Mouse (Mus musculus): Measurements from ENCODE around the gene Olfr117. TPM values are rescaled to one million over a fixed set of nuclear protein-coding genes. Genes with fewer than 3 reads are reported as not detected.

The Olfr117 gene
- not detected in 2 replicates for polyA plus RNA-seq (2015; fragmentation: Nextera tagmentation; extraction: Ambion mirVana)

DNA sequence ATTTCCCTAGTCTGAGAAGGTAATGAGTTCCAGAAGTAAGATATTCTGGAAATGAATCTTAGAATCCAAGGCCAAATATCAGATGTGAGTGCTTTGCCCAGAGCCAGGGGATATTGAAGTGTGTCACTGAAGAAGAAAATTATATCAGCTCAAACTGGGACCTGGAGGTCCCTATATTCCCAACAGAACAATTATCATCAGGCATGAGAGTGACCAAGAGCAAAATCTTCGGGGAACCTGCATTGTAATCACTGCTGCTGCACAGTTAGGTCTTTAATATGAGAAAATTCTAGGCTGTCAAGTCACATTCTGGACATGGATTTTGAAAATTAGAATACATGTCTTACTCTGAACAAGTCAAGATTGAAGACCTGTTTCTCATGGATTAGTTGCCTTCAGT is at the start of gene Olfr117:
TSS of gene Olfr117 (minus strand) at position 101 of the 400 bp plus-strand sequence.

DNA sequence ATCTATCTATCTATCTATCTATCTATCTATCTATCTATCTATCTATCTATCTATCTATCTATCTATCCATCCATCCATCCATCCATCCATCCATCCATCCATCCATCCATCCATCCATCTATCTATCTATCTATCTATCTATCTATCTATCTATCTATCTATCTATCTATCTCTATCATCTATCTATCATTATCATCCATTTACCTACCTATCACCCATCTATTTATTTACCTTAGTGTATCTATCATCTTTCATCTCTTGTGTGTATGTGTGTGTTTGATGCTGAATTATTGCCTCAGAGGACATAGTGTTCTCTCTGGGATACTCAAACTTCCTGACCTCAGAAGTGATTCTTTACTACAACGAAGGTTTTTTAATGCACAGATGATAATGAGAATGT is 32.7 kb upstream of the Olfr117 start, which contains the start of gene Olfr119:
TSS of gene Olfr119 (plus strand) at position 301 of the 400 bp plus-strand sequence.

DNA sequence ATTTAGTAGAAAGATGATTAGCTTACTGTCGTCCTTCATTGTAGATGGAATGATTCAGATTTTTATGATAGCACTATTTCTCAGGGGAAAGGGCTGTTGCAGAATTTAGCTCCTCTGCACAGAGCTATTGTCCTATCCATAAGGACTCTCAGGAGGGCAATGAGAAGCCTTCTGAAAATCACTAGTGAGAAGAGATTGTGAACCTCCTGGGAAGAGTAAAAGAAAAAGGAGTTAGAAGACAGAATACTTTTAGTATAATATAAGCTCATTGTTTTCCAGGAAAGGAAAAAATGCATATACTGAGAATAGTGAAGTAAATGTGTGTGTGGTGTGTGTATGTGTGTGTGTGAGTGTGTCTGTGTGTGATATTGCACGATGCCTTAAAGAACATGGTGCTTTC is 3.1 kb upstream of the Olfr117 start, which contains the start of gene Olfr118:
TSS of gene Olfr118 (plus strand) at position 301 of the 400 bp plus-strand sequence.

DNA sequence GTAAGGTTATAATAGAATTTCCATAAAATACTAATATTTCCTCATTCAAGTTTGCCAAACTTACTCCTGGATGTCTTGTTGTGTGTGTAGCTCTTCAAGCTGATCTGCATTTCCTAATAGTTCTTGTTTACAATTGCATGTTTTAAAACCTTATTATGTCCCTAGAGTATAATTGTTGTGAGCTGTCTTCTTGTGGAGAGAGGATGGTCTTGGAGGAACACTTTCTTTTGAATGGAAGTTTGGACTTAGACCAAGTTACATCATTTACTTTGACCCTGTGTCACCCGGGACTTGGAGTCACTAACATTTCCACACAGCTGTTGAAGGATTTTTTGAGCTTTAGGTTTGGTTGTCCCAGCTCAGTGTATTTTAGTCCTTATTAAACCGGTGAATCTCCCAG is 36.6 kb downstream of the Olfr117 start, which contains the start of the genes Olfr115 and Olfr116:
TSS of gene Olfr115 (minus strand) at position 101 of the 400 bp plus-strand sequence.
TSS of gene Olfr116 (minus strand) at position 191 of the 400 bp plus-strand sequence.

Other genes with a start within 250 kb of the Olfr117 start
- gene Olfr108, start 218.3 kb downstream of the Olfr117 start, polyA plus RNA-seq (2015; fragmentation: Nextera tagmentation; extraction: Ambion mirVana): not detected in 2 replicates
- not detected in 2 replicates for gene Olfr109, start 204.9 kb downstream of the Olfr117 start, polyA plus RNA-seq (2015; fragmentation: Nextera tagmentation; extraction: Ambion mirVana)
- 0.10 TPM in 1 of 2 replicates, not detected in the other for gene H2-M2, start 180.2 kb downstream of the Olfr117 start, polyA plus RNA-seq (2015; fragmentation: Nextera tagmentation; extraction: Ambion mirVana)
- 0.11 TPM in 1 of 2 replicates, not detected in the other for gene Olfr110, start 171.3 kb downstream of the Olfr117 start, polyA plus RNA-seq (2015; fragmentation: Nextera tagmentation; extraction: Ambion mirVana)
- gene Olfr111, start 155.8 kb downstream of the Olfr117 start, polyA plus RNA-seq (2015; fragmentation: Nextera tagmentation; extraction: Ambion mirVana): not detected in 2 replicates
- not detected in 2 replicates for gene Olfr112, start 94.3 kb downstream of the Olfr117 start, polyA plus RNA-seq (2015; fragmentation: Nextera tagmentation; extraction: Ambion mirVana)
- gene Olfr113, start 86.1 kb downstream of the Olfr117 start, polyA plus RNA-seq (2015; fragmentation: Nextera tagmentation; extraction: Ambion mirVana): not detected in 2 replicates
- gene Olfr114, start 71.0 kb downstream of the Olfr117 start, polyA plus RNA-seq (2015; fragmentation: Nextera tagmentation; extraction: Ambion mirVana): not detected in 2 replicates
- not detected in 2 replicates for gene Olfr115, start 36.7 kb downstream of the Olfr117 start, polyA plus RNA-seq (2015; fragmentation: Nextera tagmentation; extraction: Ambion mirVana)
- gene Olfr116, start 36.6 kb downstream of the Olfr117 start, polyA plus RNA-seq (2015; fragmentation: Nextera tagmentation; extraction: Ambion mirVana): not detected in 2 replicates
- not detected in 2 replicates for gene Olfr118, start 3.2 kb upstream of the Olfr117 start, polyA plus RNA-seq (2015; fragmentation: Nextera tagmentation; extraction: Ambion mirVana)
- gene Olfr119, start 32.8 kb upstream of the Olfr117 start, polyA plus RNA-seq (2015; fragmentation: Nextera tagmentation; extraction: Ambion mirVana): not detected in 2 replicates
- gene Olfr120, start 58.0 kb upstream of the Olfr117 start, polyA plus RNA-seq (2015; fragmentation: Nextera tagmentation; extraction: Ambion mirVana): not detected in 2 replicates
- not detected in 2 replicates for gene Olfr121, start 85.1 kb upstream of the Olfr117 start, polyA plus RNA-seq (2015; fragmentation: Nextera tagmentation; extraction: Ambion mirVana)
- gene Olfr122, start 104.8 kb upstream of the Olfr117 start, polyA plus RNA-seq (2015; fragmentation: Nextera tagmentation; extraction: Ambion mirVana): not detected in 2 replicates
- gene Olfr123, start 129.7 kb upstream of the Olfr117 start, polyA plus RNA-seq (2015; fragmentation: Nextera tagmentation; extraction: Ambion mirVana): not detected in 2 replicates
- gene Olfr124, start 136.1 kb upstream of the Olfr117 start, polyA plus RNA-seq (2015; fragmentation: Nextera tagmentation; extraction: Ambion mirVana): not detected in 2 replicates
- not detected in 2 replicates for gene Olfr125, start 169.2 kb upstream of the Olfr117 start, polyA plus RNA-seq (2015; fragmentation: Nextera tagmentation; extraction: Ambion mirVana)
- not detected in 2 replicates for gene Olfr126, start 183.7 kb upstream of the Olfr117 start, polyA plus RNA-seq (2015; fragmentation: Nextera tagmentation; extraction: Ambion mirVana)
- gene Olfr127, start 236.7 kb upstream of the Olfr117 start, polyA plus RNA-seq (2015; fragmentation: Nextera tagmentation; extraction: Ambion mirVana): not detected in 2 replicates

Measured in adrenal gland, postnatal 0 days (tissue).